Mouse (Mus musculus) induced T-regulatory cell, adult 2 months (primary cell): Measurements from ENCODE around the gene Zfp454.

Source experiments
- DNase-seq: peaks from one replicate; pipeline ENCODE4 v3.0.0-alpha.2; 2012; ENCODE audit warnings: low read depth

Gene Zfp454

DNA sequence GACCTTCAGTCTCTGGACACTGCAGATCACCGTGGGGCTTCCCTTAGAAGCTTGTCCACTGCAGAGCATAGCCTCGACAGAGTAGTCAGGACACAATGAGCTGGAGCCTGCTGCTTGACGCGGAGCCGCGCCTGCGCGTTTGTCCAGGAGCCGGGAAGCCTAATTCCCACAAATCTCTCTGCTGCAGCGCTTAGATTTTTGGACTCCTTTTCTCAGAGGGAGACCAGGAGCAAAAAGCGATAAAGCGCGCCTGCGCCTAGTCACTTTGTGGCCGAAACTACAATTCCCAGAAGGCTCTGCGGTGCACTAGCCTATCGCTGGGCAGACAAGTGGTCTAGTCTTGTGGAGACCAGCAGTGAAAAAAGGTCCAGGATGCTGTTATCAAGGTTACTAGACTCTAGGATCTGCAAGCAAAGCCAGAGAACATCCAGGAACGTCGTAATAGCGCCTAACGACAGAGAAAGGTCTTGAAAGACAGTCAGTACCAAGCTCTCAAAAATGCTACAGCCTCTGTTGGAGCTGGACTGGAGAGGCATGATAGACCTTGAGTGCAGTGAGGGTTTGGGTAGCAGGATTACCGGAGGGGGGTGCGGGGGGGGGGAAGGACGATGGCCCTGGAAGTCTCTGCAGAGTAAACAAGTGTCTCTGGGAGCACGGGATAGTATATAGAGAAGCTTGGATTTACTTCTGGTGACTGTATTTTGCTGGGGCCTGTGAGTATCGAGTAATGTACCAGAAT is at the start of gene Zfp454:
Gene Zfp454 (minus strand): TSS at position 262 of the 739 bp plus-strand sequence.
- DNase-seq, result no peak

DNA sequence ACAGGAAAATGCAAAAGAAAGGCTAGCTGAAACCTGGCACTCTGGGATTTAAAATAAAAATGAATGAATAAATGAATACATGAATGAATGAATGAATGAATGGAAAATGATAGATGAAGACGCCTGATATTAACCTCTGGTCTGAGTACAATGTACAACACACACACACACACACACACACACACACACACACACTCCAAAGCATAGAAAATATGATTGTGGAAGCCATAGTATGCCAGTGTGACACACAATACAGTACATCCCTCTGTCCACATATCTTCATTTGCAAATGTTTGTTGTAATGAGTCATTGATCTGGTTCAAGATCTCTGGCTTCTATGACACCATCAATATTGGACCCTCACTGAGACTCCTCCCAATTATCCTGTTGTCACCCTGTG is 44.6 kb upstream of the Zfp454 start:
- DNase-seq, result no peak

- DNase-seq, result peak; percentile 6
Measured at GRCm38 (mm10) chr11:50931451-50931866, 44.0 kb upstream of the Zfp454 start, which contains the start of gene Zfp354b. TSS of gene Zfp354b (minus strand) at chr11:50931633.

GRCm38 (mm10) chr11:50931021-50931420 is 43.6 kb upstream of the Zfp454 start:
- no peak for DNase-seq

- no peak for DNase-seq
Measured at GRCm38 (mm10) chr11:50930469-50931014, 43.1 kb upstream of the Zfp454 start.

DNA sequence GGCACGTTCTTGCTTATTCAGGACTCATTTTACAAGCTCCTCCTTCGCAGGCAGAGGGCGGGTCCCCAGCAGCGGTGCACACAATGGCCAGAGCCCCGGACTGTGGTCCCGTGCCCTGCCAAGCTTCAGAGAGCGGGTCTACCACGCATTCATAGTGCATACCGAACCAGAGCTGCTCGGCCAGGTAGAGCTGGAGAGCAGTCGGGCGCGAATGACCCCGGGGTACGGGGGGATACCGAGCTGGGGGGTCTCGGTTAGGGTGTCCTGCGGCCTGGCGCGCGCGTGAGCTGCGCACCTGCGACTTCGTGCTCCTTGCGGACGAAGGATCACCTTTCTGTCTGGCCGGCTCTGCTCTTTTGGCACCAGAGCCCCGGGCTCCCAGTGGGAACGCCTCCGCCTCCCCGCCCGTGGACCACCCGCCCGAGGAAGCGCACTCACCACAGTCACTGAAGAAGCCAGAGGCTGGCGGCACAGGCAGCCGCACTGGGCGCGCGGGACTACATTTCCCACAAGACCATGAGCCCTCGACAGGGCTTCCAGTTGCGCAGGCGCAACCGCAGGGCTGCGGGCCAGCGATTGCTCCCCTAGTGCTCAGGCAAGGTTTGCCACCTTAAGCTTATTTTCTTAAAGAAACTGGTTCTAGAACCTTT is 28.3 kb upstream of the Zfp454 start, which contains the start of gene Zfp2:
Gene Zfp2 (minus strand): TSS at position 495 of the 650 bp plus-strand sequence.
- DNase-seq, result peak; percentile 75

DNA sequence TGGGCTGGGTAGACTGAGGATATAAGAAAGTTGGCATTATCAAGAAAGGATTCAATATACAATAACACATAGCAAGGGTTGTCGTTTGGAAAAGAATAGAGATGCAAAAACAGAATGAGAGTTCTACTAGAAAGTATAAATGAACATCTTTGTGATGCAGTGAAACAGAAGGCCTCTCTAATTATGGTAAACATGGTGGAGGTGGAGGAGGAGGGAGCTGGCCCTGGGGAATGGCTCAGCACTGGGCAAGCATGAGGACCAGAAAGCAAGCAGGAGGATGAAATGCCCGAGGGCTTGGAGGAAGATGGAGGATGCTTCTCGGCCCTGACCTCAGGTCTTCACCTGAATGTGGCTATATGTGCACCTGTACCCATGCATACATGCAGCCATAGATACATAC is 27.0 kb upstream of the Zfp454 start:
- no peak for DNase-seq

- DNase-seq, result no peak
Measured at GRCm38 (mm10) chr11:50913301-50913700, 25.9 kb upstream of the Zfp454 start.

DNA sequence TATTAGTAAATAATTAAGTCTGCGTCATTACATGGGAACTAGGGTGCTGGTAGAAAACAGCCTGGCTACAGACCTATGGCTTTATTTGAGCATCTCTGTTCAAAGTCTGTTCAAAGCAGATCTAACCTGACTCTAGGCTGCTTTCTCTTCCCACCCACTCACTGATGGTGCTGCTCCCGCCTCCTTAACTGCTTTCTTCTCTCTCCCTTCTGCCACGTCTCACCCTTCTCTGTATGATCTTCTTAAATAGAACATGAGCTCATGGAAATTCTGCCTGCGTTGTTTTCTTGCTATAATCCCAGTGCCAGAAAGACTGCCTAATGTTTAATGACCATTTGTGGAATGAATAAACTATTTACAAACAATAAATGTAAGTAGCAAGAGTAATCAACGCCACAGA is 20.7 kb upstream of the Zfp454 start:
- no peak for DNase-seq

DNA sequence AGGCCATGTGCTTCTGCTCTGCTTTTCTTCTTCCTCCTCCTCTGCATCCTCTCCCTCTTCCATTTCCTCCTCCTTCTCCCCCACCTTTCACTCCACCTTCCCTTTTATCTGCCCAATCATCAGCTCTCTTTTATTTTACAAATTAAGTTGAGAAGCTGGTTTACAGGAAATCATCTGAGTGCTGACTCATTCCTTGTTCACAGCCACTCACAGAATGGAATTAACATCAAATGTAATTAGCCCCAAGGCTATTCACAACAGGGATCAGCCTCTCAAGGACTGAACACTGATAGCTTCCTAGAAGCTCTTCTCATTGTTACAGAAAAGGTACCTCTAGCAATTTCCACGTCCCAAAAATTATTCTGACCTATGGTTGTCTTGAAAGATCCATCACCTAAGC is 9.9 kb upstream of the Zfp454 start:
- DNase-seq, result no peak

DNA sequence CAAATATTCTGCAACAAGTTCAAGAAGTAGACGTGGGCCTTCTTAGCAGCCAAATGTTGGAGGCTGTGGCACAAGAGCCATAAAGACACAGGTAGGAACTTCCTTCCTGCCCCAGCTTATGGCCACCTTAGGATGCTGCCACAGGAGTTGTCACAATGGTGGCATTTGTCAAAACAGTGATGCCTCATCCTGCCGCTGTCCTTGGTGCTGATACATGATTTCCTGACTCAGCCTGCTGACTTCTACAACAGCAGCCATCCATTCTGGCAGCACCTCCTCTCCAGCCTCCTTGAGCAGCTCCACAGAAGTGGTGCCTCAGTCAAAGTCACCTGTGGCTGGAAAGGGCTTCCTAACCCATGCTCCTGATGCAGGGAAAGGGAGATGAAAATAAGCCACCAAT is 5.0 kb upstream of the Zfp454 start:
- peak; percentile 22 for DNase-seq

GRCm38 (mm10) chr11:50886933-50887293 is 538 bp downstream of the Zfp454 start:
- DNase-seq, result no peak

- DNase-seq, result no peak
Measured at GRCm38 (mm10) chr11:50886231-50886932, 1.1 kb downstream of the Zfp454 start.

- peak; percentile 1 for DNase-seq
Measured at GRCm38 (mm10) chr11:50883756-50884155, 3.7 kb downstream of the Zfp454 start.

GRCm38 (mm10) chr11:50878641-50879040 is 8.8 kb downstream of the Zfp454 start:
- DNase-seq, result no peak

DNA sequence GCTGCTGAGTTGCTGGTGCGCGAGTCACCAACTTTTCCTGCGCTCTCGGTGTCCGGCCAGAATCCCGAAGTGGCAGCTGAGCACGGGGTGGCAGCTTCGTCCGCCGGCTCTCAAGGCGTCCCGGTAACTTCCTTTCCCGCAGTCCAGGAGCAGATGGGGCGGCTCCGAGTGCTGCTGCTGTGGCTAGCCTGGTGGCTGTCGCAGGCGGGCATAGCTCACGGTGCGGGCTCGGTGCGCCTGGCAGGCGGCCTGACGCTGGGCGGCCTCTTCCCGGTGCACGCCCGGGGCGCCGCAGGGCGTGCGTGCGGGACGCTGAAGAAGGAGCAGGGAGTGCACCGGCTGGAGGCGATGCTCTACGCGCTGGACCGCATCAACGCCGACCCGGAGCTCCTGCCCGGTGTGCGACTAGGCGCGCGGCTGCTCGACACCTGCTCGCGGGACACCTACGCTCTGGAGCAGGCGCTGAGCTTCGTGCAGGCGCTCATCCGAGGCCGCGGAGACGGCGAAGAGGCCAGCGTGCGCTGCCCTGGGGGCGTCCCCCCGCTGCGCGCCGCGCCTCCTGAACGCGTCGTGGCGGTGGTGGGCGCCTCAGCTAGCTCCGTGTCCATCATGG is 36.4 kb downstream of the Zfp454 start:
- peak; percentile 12 for DNase-seq

- DNase-seq, result peak; percentile 23
Measured at GRCm38 (mm10) chr11:50850177-50850735, 37.2 kb downstream of the Zfp454 start, which contains the start of gene Grm6. TSS of gene Grm6 (plus strand) at chr11:50850685.

DNA sequence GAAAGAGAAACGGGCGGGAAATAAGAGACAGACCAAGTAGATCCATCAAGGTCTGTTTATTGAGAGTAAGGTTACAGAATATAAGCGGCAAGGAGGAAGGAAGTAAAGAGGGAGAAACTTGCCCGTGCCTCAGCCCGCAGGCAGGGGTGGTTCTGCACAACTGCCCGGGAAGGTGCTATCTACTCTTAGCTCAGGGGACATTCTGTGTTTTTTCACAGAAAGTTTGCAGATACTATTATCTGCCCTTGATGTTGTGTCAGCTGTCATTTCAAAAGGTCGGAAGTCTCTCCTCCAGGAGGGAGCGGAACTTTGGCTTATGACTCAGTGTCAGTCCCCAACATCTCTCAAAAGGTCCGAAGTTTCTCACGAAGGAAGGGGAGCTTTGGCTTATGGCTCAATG is 38.1 kb downstream of the Zfp454 start:
- DNase-seq, result no peak

- DNase-seq, result no peak
Measured at GRCm38 (mm10) chr11:50848520-50849137, 38.8 kb downstream of the Zfp454 start.

DNA sequence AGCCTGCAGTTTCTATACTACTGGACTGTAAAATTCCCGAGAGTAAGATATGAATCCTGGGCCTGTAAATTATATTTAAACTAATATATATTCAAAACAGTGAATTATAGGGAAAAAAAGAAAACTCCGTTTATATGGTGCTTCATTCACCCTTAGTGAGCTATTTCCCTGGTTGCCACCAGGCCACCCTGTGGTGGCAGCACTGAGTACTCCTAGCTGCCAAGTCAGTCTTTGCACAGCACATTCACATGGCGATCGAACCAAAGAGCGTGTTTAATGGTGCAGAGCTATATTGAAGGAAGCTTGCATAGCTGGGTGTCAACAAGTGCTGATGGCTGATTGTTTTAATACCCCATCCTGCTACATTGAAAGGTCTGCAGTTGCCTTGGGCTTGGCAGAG is 40.4 kb downstream of the Zfp454 start:
- DNase-seq, result peak; percentile 14

- no peak for DNase-seq
Measured at GRCm38 (mm10) chr11:50845951-50846350, 41.5 kb downstream of the Zfp454 start.
